Mouse (Mus musculus) retina, embryonic 14.5 days (tissue): ENCODE results near the gene Lif.

Experiments used
- DNase-seq: peaks from one replicate; pipeline ENCODE4 v3.0.0-alpha.2; 2015; ENCODE audit warnings: low spot score

Lif gene

DNA sequence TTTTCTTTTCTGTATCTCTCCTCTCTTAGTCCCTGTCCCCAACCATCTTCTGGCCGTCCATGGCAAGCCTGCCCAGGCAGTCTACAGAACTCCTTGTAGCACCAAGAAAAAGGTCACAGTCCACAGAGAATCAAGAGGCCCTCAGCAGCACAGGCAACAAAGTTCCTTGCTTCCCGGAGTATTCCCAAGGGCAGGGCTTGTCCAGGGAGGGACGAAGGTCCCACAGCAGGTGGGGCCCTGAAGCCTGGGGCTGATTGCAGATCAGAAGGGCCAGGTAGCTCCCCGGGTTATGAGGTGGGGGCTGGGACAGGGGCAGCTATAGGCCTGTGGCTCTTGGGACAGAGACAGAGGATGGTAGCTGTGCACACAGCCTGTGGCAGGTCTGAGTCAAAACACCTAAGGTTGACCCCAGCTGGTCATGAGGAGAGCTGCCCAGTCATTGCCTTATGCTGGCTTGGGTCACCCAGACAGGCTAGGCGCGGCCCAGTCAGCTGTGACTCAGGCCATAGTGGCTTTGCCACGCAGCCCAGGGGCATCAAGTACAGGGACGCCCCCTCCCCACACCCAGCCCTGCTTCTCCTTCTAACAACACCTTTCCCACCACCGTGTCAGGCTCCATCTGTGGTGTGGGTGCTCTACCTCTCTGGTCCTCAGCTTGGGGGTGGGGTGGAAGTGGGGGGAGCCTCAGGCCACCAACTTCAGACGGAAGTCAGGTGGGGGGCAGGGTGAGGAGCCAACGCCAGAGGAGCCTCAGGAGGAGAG is at the start of gene Lif:
Gene Lif, plus strand, starts transcription at position 712 of the 762 bp plus-strand sequence.
- no peak for DNase-seq

DNA sequence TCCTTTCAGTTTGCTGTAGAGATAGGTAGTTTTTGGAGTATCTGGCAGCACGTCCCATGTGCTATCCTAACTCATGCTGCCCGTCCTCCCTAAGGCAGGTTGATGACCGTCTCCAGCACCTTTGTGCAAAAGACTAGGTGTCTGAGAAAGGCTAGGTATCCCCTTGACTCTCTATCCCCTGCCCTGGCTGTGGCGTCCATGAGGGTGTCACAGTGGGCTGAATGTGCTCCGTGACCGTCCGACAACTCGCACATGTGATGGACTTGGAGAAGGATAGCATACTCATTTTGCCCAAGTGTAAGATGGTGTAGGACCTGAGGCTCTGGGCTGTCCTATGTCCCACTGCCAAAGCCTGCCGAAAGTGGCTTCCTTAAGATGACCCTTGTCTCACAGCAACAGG is 49.7 kb upstream of the Lif start:
- no peak for DNase-seq

DNA sequence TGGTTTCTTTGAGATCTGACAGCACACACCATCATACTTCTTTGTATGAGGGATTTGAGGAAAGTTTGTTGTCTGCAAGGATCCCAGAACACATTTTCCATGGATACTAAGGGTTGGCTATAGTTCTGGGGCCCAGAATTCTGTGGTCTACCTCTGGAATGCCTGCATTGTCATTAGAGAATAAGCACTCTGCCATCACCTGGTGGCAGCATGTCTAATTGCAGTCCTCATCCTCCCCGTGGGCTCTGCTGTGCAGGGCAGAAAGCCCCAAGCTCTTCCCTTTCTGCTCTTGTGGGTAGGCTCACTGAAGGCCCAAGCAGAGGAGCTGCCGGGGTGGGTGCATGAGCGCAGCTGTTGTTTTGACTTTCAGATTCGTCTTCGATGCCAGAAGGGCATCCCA is 47.8 kb upstream of the Lif start:
- no peak for DNase-seq

DNA sequence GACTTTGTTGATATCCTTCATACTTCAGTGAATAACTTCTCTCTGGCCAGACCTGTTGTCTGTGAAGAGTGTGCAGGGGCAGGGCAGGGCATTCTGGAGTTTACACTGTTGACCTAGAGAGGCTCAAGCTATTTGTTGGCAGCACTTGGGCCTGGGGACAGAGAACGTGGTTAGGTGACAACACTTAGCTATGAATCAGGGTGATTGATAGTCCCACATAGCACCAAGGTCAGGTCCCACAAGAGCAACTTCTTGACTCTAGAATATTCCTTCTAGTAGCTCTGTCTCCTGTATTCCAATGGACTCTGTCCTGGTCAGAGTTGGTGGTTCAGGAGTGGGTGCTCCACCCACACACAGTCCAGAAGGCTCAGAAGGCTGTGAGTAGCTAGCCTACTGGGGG is 46.6 kb upstream of the Lif start:
- DNase-seq: no peak

DNA sequence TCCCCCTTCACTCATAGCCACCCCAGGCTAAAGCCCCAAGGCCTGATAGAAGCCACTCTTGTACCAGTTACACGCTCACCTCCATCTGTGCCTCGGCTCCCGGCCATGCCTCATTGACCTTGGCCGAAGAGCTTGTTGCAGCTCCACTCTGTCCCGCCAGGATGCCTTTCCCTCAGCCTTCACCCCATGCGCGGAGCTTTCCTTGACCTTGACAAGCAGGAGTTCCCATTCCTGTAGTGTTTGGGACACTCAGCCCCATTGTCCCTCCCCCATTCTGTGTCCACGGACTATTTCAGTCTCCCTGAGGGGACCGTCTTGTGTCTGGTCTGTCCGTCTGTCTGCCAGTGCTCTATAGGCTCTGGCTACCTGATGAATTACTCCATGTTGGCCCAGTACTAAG is 44.2 kb upstream of the Lif start:
- DNase-seq: no peak

DNA sequence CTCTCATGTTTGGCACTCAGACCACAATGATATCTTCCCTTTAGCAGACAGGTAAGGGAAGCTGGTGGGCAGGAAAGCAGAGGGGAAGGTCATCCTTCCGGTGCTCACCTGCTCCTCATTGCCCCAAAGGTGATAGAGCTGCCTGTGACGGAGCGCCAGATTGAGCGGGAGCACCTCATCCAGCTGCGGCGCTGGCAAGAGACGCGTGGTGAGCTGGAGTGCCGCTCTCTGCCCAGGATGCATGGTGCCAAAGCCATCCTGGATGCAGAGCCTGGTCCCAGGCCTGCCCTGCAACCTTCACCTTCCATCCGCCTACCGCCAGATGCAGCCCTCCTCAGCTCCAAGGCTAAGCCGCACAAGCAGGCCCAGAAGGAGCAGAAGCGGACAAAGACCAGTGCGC is 42.8 kb upstream of the Lif start:
- no peak for DNase-seq

DNA sequence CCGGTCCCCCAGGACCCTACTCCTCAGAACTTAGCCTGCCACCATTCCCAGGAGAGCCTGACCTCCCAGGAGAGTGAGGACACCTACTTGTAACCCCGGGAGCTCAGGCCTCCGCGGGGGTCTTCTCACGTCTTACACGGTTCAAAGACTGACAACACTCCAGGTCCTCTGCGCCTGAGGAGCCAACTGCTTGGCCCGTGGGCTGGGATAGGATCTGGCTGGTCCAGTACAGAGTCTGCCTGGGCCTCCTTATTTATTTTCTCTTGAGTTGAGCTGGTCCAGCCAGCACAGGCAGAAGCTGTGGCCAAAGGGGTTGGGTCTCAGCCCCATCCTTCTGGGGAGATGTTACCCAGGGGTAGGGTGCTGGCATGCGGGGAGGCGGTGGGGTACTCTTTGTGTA is 42.3 kb upstream of the Lif start:
- DNase-seq: no peak

DNA sequence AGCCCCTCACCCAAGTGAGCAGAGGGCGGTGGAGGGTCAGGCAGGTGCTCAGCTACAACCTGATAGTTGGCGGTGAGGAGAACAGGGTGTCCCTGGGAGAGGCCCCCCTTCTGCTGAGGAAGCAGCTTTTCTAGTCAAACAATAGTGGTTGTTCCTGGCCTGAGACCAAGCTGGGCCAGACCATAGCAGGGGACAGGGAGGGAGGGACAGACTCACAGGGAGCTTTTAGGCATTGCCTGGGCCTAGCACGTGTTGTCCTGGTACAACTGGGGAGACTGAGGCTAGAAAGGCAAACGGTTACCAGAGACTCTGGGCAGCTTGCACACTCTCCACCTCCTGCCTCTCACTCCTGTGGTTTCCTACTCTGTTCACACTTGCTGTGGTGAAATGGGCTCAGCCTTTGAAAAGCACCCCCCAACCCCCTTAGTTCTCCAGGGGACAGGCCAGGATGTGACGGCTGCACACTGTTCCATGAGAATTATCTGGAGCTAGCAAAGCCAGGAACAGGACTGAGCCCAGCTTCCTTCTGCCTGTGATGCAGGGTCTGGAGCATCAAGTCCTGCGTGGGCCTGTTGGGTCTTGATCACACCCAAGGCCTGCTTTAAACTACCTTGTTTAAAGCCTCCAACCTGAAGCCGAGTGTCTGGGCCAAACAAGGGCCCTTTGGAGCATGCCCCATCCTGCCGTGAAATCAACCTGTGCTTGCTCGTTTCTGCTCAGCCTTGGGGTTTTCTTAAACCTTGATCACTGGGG is 40.9 kb upstream of the Lif start:
- no peak for DNase-seq

DNA sequence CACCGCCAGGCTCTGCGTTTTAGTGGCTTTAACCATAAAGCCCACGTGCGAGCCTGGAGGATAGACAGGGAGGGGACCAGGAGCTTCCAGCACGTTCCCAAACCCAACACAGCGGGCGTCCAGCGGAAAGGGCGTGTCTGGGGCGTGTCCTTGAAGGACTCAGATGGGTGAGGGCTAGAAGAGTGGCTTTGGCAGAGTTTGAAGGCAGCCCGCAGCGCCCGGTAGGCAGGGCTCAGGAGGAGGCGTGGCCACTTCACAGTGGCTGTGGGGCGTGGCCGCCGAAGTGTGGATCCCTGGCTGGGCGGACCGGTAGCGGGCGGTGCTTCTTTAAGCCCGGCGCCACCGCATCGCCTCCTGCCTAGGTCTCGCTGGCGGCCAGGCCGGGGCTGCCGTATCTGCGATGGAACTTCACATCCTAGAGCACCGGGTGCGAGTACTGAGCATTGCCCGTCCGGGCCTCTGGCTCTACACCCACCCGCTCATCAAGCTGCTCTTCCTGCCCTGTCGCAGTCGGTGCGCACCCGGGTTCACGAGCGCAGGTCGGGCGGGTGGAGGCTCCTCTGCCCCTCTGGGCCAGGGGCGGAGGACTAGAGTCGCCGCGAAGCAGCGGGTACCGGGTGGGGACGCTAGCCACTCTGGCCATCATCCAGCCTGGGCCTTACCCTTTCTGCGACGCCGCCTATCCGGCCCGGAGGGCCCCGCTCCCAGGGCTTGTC is 39.3 kb upstream of the Lif start, which contains the start of gene Castor1:
Gene Castor1, plus strand, starts transcription at position 312 of the 716 bp plus-strand sequence.
- peak; percentile 80 for DNase-seq

DNA sequence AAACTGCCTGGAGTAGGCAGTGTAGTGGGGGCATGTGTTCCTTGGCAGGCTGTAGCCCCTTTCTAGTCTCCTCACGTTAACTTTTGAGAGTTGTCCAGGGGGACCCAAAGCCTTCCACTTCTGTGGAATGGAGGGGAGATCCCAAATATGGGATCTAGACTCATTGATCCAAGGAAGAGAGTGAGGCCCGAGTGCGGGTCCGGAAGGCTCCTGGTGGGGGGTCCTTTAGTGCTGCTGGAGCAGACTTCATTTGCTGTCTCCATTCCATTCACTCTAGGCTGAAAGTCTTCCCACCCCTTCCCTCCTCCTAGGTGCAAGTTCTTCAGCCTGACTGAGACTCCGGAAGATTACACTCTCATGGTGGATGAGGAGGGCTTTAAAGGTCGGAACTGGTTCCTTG is 38.7 kb upstream of the Lif start:
- no peak for DNase-seq

DNA sequence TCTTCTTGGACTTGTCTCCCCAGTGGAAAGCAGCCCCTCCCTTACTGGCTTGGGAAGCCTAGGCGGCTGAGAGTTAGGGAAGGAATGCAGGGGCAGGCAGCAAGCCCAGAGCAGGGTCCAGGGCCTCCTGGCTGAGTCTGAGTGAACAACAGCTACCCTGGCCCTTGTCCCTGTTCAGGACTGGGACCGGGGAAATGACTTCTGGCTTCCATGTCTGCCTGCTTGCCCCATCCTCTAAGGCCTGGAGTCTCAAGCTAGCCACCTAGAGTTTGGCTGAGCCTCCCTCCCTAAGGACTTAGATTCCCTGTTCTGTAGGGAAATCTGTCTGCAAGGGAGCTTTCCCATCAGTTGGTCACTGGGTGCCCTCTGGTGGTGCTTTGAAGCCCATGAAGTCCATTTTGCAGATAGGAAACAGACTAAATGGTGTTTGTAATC is 38.0 kb upstream of the Lif start:
- DNase-seq: peak; percentile 76

DNA sequence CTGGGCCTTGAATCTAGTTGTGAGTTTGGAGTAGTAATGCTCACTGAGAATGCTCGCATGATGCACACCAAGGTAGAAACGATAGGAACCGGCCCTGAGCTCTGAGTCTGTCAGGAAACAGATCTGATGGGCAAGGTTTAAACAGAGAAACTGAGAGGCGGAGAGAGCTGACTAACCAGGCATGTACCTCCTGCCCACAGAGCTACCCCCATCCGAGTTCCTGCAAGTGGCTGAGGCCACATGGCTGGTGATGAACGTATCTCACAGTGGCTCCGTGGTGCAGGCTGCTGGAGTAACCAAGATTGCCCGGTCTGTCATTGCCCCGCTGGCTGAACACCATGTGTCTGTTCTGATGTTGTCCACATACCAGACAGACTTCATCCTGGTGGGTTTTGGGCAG is 37.4 kb upstream of the Lif start:
- DNase-seq: no peak

DNA sequence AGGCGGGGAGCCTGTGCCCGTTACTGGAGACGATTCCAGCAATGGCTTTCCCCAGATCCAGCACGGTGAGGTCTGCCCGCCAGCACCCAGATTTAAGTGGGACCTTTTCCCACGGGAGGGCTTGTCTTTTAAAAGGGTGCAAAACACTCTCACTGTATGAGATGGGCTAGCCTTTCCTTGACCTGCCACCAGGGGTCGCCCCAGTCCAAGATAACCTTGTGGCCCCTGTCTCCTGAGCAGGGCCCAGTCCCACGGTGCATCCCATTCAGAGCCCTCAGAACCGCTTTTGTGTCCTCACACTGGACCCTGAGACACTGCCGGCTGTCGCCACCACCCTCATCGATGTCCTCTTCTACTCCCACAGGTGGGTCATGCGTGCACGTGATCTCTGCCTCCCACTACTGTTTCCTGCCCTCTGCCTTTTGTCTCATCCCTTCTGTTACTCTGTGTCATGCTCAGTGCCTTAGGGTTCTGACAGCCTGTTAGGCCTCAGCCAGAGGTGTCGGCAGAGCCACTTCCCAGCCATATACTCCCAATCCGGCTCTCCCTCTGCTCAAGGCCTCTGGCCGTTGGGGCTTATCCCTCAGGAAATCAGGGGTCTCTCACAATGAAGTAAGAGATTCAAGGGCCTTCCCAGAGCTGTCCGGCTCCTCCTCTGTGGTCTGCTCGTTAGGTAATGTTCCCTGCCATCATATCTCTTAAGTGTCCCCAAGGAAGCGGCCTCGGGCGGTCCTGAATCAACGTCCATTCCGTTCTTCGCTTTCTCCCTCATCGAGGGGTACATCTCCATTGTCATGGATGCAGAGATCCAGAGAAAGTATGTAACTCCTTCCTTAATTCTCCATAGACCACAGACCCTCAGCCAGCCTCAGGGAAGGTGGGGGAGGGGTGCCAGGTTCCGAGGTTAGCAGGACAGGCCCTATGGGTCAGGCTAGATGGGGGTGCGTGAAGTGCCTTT is 36.6 kb upstream of the Lif start:
- peak; percentile 82 for DNase-seq

DNA sequence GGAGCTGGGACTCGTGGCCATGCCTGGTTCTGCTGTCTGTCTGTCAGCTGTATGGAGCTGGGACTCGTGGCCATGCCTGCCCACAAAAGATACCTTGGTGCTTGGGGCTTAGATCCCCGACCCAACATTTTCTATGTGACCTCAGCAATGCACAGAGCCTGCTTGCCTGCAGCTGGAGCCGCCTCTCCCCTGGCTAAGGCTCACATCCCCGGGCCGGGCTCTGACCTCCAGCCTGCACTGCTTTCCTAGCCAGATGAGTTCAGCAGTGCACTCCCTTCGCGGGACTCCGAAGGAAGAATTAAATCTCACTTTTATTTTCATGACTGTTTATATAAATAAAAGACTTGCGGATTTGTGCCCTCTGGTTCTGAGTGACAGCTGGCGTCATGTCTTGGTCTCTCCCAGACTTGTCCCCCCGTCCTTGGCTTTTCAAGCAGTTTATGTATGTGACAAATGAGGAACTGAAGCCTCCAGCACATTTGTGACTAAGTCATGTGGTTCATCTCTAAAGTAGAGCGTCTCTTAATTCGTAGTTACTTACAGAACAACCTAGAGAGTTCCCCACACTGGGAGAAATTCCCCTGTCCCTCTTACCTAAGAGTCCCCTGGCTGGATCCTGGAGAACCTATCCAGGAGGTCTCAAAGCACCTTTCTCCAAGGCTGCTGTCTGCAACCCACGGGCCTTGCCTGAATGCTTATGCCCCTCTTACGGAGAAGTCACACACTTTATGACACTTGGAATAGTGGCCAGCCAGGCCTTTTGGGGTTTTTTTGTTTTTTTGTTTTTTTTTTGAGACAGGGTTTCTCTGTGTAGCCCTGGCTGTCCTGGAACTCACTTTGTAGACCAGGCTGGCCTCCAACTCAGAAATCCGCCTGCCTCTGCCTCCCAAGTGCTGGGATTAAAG is 35.1 kb upstream of the Lif start:
- no peak for DNase-seq

DNA sequence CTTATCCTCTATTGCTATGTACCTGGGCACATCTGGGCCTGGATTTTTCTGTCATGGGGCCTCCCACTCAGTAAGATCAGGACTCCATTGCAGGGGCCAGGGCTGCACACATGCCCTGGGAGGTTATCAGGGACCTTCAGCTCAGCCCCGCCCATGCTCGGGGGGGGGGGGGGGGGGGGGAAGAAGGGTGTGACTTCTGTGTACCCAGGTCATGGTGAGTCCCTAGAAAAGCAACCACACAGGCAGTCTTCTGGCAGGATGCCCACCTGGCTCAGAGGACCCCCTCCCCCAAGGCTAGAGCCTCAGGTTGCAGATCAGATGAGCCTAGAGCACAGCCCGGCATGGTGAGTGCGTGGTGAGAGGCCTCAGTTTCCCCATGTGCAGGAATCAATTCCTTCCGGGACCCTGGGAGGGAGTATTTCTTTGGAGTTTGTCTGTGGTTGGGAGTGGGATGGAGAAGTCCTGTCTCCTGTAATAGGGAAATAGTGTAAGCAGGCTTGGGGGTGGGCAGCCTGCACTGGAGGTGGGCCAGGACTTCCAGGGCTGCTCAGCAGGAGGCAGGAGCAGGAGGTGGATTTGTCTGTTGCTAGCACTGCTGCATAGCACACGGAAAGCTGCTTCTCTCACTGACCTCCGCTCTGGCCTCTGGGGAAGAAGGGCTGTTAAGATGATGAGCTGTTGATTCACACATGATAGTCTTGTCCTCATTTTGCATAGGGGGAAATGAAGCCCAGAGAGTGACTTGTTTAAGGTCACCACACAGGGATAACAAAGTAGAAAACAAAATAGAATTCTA is 33.8 kb upstream of the Lif start:
- DNase-seq: no peak

DNA sequence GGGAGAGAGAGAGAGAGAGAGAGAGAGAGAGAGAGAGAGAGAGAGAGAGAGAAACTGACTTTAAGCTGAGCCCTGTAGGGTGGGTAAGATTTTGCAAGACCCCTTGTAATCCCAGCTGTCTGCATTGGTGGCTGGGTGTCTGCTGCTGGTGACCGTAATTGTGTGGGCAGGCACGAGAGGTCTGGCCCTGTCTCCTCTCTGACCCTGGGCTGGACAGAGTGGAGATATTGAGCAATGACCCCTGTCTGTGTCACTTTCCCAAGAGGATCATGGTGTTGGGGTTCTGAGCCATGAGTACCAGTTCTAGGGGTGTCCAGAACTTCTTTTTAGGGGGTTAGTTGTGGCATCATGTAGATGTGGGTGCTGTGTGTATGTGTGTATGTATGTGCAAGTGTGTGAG is 33.1 kb upstream of the Lif start:
- no peak for DNase-seq

DNA sequence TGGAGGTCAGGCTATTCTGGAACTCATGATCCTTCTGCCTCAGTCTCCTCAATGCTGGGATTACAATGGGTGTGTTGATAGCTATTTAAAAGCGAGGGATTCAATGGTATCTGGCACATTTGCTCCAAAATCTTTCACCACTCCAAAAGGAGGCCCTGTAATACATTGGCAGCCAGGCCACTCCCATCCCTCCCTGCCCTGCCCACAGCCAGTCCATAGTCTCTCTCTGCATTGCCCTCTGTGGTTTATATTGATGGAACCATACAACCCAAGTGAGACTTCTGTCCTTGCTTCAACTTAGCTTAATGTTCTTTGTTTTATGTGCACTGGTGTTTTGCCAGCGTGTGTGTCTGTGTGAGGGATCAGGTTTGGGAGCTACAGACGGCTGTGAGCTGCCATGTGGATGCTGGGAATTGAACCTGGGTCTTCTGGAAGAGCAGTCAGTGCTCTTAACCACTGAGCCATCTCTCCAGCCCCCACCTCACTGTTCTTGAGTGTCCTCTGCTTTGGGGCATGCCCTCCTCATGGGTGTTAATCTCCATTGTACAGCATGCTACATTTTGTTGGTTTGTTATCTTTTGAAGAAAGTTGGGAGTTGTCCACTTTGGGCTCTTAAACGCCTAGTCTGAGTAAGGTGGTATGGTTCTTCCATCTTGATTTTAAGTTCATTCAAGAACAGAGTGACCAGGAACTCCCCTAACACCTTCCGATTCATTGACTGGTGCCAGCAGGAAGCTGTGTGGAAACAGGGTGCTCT is 30.6 kb upstream of the Lif start:
- no peak for DNase-seq

DNA sequence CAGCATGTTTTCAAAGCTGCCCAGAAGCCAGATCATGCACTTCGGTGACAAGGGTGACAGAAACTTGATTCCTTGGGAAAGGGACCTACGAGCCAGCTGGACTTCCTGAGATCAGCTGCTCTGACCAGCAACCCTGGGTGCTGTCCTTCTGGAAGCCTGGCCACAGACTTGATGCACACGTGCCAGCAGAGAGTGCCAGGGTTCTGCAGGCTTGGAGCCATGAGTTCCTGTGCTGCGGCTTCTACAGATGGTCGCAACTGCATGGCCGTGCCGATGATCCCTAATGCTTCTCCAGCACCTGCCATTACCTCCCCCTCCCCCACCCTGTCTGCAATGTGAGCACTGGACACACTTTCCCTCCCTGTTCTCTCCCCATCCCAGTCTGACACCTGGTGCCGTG is 28.9 kb upstream of the Lif start:
- DNase-seq: peak; percentile 21

DNA sequence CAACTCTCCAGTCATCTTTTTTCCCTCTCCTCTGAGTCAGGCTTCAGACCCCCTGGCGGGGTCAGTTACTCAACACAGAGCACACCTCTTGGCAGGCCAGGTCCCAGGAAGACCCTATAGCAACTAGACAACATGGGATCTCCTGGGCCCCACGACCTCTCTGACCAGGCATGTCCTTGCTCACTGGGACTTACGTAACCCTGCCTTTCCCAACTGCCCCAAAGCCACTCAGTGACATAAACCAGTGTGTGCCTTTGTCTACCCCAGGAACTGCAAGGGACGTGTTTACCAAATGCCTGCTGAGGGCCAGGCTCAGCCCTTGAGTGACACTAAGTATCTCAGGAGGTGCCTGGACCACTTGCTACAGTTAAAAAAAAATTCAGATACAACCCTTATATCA is 27.5 kb upstream of the Lif start:
- no peak for DNase-seq
